Mouse (Mus musculus): ENCODE measurements around the gene Macrod2.

Macrod2 gene

GRCm38 (mm10) chr2:141091320-141091719 is 696.2 kb downstream of the Macrod2 start:
- DNase-seq: no peak

GRCm38 (mm10) chr2:141117579-141117978 is 722.5 kb downstream of the Macrod2 start:
- DNase-seq: no peak

- no peak for DNase-seq
Observed at GRCm38 (mm10) chr2:141123875-141124274, 728.8 kb downstream of the Macrod2 start.

- DNase-seq: no peak
Observed at GRCm38 (mm10) chr2:141125638-141126037, 730.5 kb downstream of the Macrod2 start.

- no peak for DNase-seq
Observed at GRCm38 (mm10) chr2:141142266-141142665, 747.2 kb downstream of the Macrod2 start.

- peak; percentile 3 to 5 for DNase-seq
Observed at GRCm38 (mm10) chr2:141152011-141152772, 757.1 kb downstream of the Macrod2 start.

- peak; percentile 49 to 61 for DNase-seq
Observed at GRCm38 (mm10) chr2:141155972-141156371, 760.9 kb downstream of the Macrod2 start.

- DNase-seq: no peak
Observed at GRCm38 (mm10) chr2:141156979-141157593, 762.0 kb downstream of the Macrod2 start.

GRCm38 (mm10) chr2:141158161-141158560 is 763.1 kb downstream of the Macrod2 start:
- DNase-seq: no peak

GRCm38 (mm10) chr2:141163918-141164317 is 768.8 kb downstream of the Macrod2 start:
- no peak for DNase-seq

- DNase-seq: no peak
Observed at GRCm38 (mm10) chr2:141169586-141169985, 774.5 kb downstream of the Macrod2 start.

- no peak for DNase-seq
Observed at GRCm38 (mm10) chr2:141173167-141173566, 778.1 kb downstream of the Macrod2 start.

GRCm38 (mm10) chr2:141173607-141174006 is 778.5 kb downstream of the Macrod2 start:
- no peak for DNase-seq

GRCm38 (mm10) chr2:141180656-141181055 is 785.5 kb downstream of the Macrod2 start:
- no peak for DNase-seq

- no peak for DNase-seq
Observed at GRCm38 (mm10) chr2:141182034-141182759, 787.1 kb downstream of the Macrod2 start.

GRCm38 (mm10) chr2:141194476-141194875 is 799.4 kb downstream of the Macrod2 start:
- DNase-seq: no peak

- DNase-seq: no peak
Observed at GRCm38 (mm10) chr2:141200481-141200880, 805.4 kb downstream of the Macrod2 start.

- no peak for DNase-seq
Observed at GRCm38 (mm10) chr2:141201303-141202014, 806.4 kb downstream of the Macrod2 start.

- no peak for DNase-seq
Observed at GRCm38 (mm10) chr2:141202015-141202364, 806.9 kb downstream of the Macrod2 start.

GRCm38 (mm10) chr2:141211346-141211745 is 816.2 kb downstream of the Macrod2 start:
- no peak for DNase-seq

- no peak for DNase-seq
Observed at GRCm38 (mm10) chr2:141212291-141212690, 817.2 kb downstream of the Macrod2 start.

GRCm38 (mm10) chr2:141217490-141217889 is 822.4 kb downstream of the Macrod2 start:
- DNase-seq: peak; percentile 55 to 64

GRCm38 (mm10) chr2:141217925-141218324 is 822.8 kb downstream of the Macrod2 start:
- no peak for DNase-seq
